Mouse (Mus musculus) heart, embryonic 10.5 days (tissue): ENCODE data around the gene Terb1. TPM values are rescaled to one million over a fixed set of nuclear protein-coding genes. Genes with fewer than 3 reads are reported as not detected.

Experiments
- DNase-seq: peaks from one replicate; pipeline ENCODE4 v3.0.0-alpha.2; 2017; ENCODE audit warnings: low spot score
- H3K27ac ChIP-seq: fragments of 300-500 bp; sonication (generic); 2 replicates; pipeline ENCODE4 v1.5.1; 2016; ENCODE audit warnings: mild to moderate bottlenecking
- H3K27me3 ChIP-seq: fragments of 300-500 bp; sonication (generic); 2 replicates; pipeline ENCODE4 v1.6.1; 2016; ENCODE audit warnings: mild to moderate bottlenecking; ENCODE audit not compliant: poor library complexity, insufficient read depth, severe bottlenecking
- H3K36me3 ChIP-seq: fragments of 300-500 bp; sonication (generic); 2 replicates; pipeline ENCODE4 v1.6.1; 2016; ENCODE audit warnings: mild to moderate bottlenecking, moderate library complexity
- H3K4me1 ChIP-seq: fragments of 300-500 bp; sonication (generic); 2 replicates; pipeline ENCODE4 v1.6.1; 2016; ENCODE audit warnings: mild to moderate bottlenecking
- H3K4me3 ChIP-seq: fragments of 300-500 bp; sonication (generic); 2 replicates; pipeline ENCODE4 v1.5.1; 2016; ENCODE audit warnings: mild to moderate bottlenecking, moderate library complexity
- H3K9me3 ChIP-seq: fragments of 300-500 bp; sonication (generic); 2 replicates; pipeline ENCODE4 v1.6.1; 2016; ENCODE audit warnings: mild to moderate bottlenecking, moderate library complexity
- WGBS: fragments of 180-500 bp; shearing (Covaris S2); methylation state at CpG from one replicate; pipeline ENCODE4 v1.1.7; 2016; 5-methylcytosine and 5-hydroxymethylcytosine counted together
- polyA plus RNA-seq: library from polyadenylated mRNA; unstranded; fragments of >200 nt; fragmentation: Nextera tagmentation; extraction: Ambion mirVana; gene quantifications from 2 replicates; pipeline ENCODE4 v1.2.1, GENCODE M21; 2016

Gene Terb1
- polyA plus RNA-seq, 1 experiment from 2014 or later: 0.16 TPM

DNA sequence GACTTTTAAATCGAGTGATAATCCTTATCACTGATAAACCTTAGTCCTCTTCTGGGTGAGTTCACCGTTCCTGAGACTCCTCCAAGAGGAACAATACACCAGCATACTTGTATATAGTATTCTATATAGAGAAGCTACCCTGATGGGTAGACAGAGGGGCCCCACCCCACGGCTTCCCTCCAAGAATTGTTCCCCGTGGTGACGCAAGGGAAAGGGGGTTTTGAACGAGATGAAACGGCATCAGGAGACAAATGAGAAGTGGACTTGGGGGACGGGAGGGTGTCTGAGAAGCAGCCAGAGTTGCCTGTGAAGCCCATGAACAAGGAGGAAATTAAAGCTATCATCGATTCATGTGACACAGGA is 25.1 kb upstream of the Terb1 start:
- 10% methylated on average over 9 of the region's 9 CpGs for WGBS
- peaks cover 28% of the 10 kb centered on the region for H3K4me1 ChIP-seq
- DNase-seq: no peak
- H3K36me3 ChIP-seq: peaks cover 7% of the 10 kb centered on the region
- no peaks in the 10 kb centered on the region for H3K9me3 ChIP-seq
- H3K4me3 ChIP-seq: peak overlapping the region; percentile 97
- peak overlapping the region; percentile 98 for H3K27ac ChIP-seq
- peaks cover 29% of the 10 kb centered on the region for H3K27me3 ChIP-seq

DNA sequence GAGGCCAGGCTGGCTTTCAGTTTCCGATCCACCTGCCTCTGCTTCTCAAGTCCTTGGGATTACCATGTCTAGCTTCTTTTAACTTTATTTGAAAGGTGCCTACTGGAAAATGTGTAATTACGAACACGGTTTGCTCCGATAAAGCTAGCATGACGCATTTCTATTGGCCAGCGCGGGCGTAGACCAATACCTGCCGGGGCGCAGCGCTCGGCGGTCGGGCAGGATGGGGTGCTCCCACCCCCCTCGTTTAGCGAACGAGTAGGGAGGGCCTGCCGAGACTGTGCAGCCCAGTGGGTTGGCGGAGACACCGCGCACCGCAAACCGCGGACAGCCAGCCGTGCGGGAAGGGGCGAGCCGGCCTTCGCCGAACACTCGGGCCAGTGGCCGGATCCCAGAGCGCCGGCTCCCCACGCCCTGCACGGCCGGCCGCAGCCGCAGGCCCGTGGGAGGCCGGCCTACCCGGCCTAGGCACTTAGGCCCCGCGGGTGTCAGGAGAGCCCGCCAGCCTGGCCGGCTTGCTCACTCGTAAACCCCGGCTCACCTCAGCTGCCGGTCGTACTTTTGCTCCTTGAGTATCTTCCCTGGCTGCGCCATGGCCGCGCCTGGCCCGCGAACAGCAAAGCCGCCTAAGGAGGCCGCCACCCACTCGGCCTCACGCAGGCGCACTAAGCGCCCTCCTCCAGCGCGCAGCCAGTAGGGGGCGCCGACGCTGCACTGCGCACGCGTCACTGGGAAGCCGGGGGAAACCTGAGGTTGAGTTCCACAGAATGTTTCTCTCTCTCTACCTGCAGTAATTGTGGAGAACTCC is 24.5 kb upstream of the Terb1 start, which contains the start of the genes Nae1 and Car7:
Gene Nae1 (minus strand): TSS at position 667 of the 808 bp plus-strand sequence.
Gene Car7 (plus strand): TSS at position 719 of the 808 bp plus-strand sequence.
- peaks cover 23% of the 10 kb centered on the region for H3K27me3 ChIP-seq
- H3K9me3 ChIP-seq: no peaks in the 10 kb centered on the region
- peaks cover 13% of the 10 kb centered on the region for H3K36me3 ChIP-seq
- H3K27ac ChIP-seq: peak within 1 kb of the TSS; percentile 98
- peak; percentile 96 for DNase-seq
- H3K4me3 ChIP-seq: peak within 1 kb of the TSS; percentile 97
- H3K4me1 ChIP-seq: peaks cover 28% of the 10 kb centered on the region
- WGBS: under 1% methylated on average over 70 of the region's 70 CpGs

GRCm38 (mm10) chr8:104533551-104533950 is 23.8 kb upstream of the Terb1 start:
- peaks cover 14% of the 10 kb centered on the region for H3K36me3 ChIP-seq
- 21% methylated on average over 7 of the region's 7 CpGs for WGBS
- peak overlapping the region; percentile 98 for H3K27ac ChIP-seq
- H3K9me3 ChIP-seq: no peaks in the 10 kb centered on the region
- peaks cover 17% of the 10 kb centered on the region; the same call in 1 of the 2 replicates for H3K27me3 ChIP-seq
- peaks cover 28% of the 10 kb centered on the region for H3K4me1 ChIP-seq
- no peak for DNase-seq
- peak overlapping the region; percentile 97 for H3K4me3 ChIP-seq

DNA sequence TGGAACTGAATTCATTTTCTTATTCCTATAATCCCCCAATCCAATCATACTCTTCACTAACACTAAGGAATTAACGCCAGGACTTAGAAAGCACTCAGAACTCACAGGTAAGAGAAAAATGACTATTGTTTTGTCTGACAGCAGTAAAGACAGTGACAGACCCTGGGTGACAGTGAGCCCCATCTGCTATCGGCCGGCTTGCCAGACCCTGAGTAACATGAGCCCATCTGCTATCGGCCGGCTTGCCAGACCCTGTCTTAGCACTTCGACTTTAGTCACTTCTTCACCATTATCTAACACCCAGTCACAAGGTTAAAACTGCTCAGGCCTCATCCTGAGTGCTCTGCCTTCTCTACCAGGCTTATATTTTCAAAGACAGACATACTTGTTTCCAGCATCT is 20.0 kb upstream of the Terb1 start:
- 83% methylated on average over 6 of the region's 6 CpGs for WGBS
- Histone ChIP-seq H3K9me3 (no peaks in the 10 kb centered on the region), H3K4me3 (no peak overlapping the region), H3K36me3 (peaks cover 40% of the 10 kb centered on the region), H3K4me1 (peaks cover 18% of the 10 kb centered on the region), H3K27me3 (no peaks in the 10 kb centered on the region), H3K27ac (no peak overlapping the region)
- no peak for DNase-seq

DNA sequence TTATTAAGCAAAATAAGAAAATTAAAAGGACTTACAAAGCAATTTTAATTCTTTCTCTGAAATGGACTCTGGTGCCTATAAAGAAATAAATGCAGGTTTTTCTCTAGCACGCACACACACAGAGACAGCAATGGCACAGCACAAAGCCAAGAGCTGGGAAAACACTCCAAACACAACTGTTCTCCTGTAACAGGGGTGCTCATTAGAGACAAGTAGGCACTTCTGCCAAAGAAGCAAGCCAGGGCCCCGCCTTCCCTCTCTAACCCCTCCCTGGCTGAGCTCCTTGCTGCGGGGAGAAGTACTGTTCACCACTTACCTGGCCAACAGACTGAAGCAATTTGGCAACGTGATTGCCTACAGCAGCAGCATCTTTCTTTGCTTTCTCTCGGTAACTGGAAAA is 8.2 kb upstream of the Terb1 start:
- Histone ChIP-seq H3K4me1 (no peaks in the 10 kb centered on the region), H3K36me3 (peaks cover 79% of the 10 kb centered on the region), H3K27me3 (no peaks in the 10 kb centered on the region), H3K4me3 (no peak overlapping the region), H3K27ac (no peak overlapping the region), H3K9me3 (no peaks in the 10 kb centered on the region)
- DNase-seq: no peak
- WGBS: 82% methylated on average over 5 of the region's 5 CpGs

GRCm38 (mm10) chr8:104510134-104510533 is 424 bp upstream of the Terb1 start:
- H3K4me3 ChIP-seq: peak overlapping the region; percentile 86

DNA sequence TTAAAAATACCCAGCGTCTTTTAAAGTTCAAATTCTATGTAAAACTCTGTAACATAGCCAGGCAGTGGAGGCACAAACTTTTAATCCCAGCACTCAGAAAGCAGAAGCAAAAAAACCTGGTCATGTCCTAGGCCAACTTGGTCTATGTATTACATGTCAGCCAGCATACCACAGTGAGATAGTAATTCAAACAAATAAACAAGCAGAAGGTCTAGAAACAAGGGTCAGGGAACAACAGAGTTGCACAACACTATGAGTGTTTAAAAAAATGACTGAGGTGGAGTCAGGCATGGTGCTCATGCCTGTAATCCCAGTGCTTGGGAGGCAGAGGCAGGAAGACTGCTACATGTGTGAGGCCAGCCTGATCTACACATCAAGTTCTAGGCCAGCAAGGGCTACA is 30.6 kb downstream of the Terb1 start:
- Histone ChIP-seq H3K4me3 (no peak overlapping the region), H3K36me3 (no peaks in the 10 kb centered on the region), H3K27ac (no peak overlapping the region), H3K9me3 (no peaks in the 10 kb centered on the region), H3K4me1 (no peaks in the 10 kb centered on the region), H3K27me3 (no peaks in the 10 kb centered on the region)
- no peak for DNase-seq
- WGBS: 42% methylated on average over 1 of the region's 1 CpGs

More at GRCm38 (mm10) chr8:104510134-104510533, 424 bp upstream of the Terb1 start:
- Histone ChIP-seq H3K9me3 (no peaks in the 10 kb centered on the region), H3K27me3 (no peaks in the 10 kb centered on the region), H3K27ac (no peak overlapping the region), H3K4me1 (peaks cover 14% of the 10 kb centered on the region), H3K36me3 (peaks cover 18% of the 10 kb centered on the region)
- WGBS: 79% methylated on average over 3 of the region's 3 CpGs
- no peak for DNase-seq

DNA sequence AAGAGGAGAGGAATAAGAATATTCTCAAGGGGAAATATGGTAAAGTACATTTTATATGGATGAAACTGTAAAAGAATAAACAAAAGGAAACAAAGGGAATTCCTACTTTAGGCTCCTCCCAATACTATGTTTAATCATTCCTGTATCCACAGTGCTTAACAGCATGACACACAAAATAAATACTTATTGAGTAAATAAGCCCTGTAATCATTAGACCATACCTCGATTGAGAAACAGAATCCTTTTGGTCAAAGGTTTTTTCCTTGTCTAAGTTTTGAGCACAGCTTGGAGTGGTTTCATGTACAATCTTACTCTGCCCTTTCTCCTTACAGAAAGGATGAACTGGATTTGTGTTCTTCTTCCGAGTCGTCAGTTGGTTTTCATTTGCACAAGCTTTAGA is 37.2 kb downstream of the Terb1 start:
- H3K4me1 ChIP-seq: no peaks in the 10 kb centered on the region
- no peaks in the 10 kb centered on the region for H3K36me3 ChIP-seq
- WGBS: 70% methylated on average over 3 of the region's 3 CpGs
- H3K27me3 ChIP-seq: no peaks in the 10 kb centered on the region
- DNase-seq: no peak
- H3K9me3 ChIP-seq: no peaks in the 10 kb centered on the region
- H3K4me3 ChIP-seq: no peak overlapping the region
- H3K27ac ChIP-seq: no peak overlapping the region

- DNase-seq: no peak
Measured at GRCm38 (mm10) chr8:104467463-104467862, 42.2 kb downstream of the Terb1 start.

GRCm38 (mm10) chr8:104452177-104452576 is 57.5 kb downstream of the Terb1 start:
- H3K9me3 ChIP-seq: no peaks in the 10 kb centered on the region
- no peak overlapping the region for H3K27ac ChIP-seq
- no peaks in the 10 kb centered on the region for H3K4me1 ChIP-seq
- H3K4me3 ChIP-seq: no peak overlapping the region
- DNase-seq: no peak
- WGBS: 73% methylated on average over 3 of the region's 3 CpGs
- no peaks in the 10 kb centered on the region for H3K27me3 ChIP-seq
- no peaks in the 10 kb centered on the region for H3K36me3 ChIP-seq

More at GRCm38 (mm10) chr8:104467463-104467862, 42.2 kb downstream of the Terb1 start:
- Histone ChIP-seq H3K27me3 (no peaks in the 10 kb centered on the region), H3K36me3 (no peaks in the 10 kb centered on the region), H3K4me1 (no peaks in the 10 kb centered on the region), H3K27ac (no peak overlapping the region), H3K4me3 (no peak overlapping the region), H3K9me3 (no peaks in the 10 kb centered on the region)
- 69% methylated on average over 2 of the region's 2 CpGs for WGBS

- Histone ChIP-seq H3K36me3 (no peaks in the 10 kb centered on the region), H3K4me1 (no peaks in the 10 kb centered on the region), H3K27ac (no peak overlapping the region), H3K9me3 (no peaks in the 10 kb centered on the region), H3K4me3 (no peak overlapping the region), H3K27me3 (no peaks in the 10 kb centered on the region)
- no peak for DNase-seq
- WGBS: 38% methylated on average over 3 of the region's 3 CpGs
Measured at GRCm38 (mm10) chr8:104448796-104449195, 60.9 kb downstream of the Terb1 start.

- H3K4me3 ChIP-seq: no peak overlapping the region
- WGBS: 82% methylated on average over 3 of the region's 3 CpGs
- no peaks in the 10 kb centered on the region for H3K36me3 ChIP-seq
- H3K9me3 ChIP-seq: no peaks in the 10 kb centered on the region
- H3K27me3 ChIP-seq: no peaks in the 10 kb centered on the region
- H3K4me1 ChIP-seq: peaks cover 9% of the 10 kb centered on the region
- no peak for DNase-seq
- no peak overlapping the region for H3K27ac ChIP-seq
Measured at GRCm38 (mm10) chr8:104446016-104446415, 63.7 kb downstream of the Terb1 start.

- Histone ChIP-seq H3K4me1 (peaks cover 11% of the 10 kb centered on the region), H3K27ac (no peak overlapping the region), H3K9me3 (no peaks in the 10 kb centered on the region), H3K27me3 (no peaks in the 10 kb centered on the region), H3K36me3 (peaks cover 7% of the 10 kb centered on the region), H3K4me3 (no peak overlapping the region)
- DNase-seq: no peak
- WGBS: 47% methylated on average over 6 of the region's 6 CpGs
Measured at GRCm38 (mm10) chr8:104445248-104445647, 64.5 kb downstream of the Terb1 start.
